In genomic region chr19:5139640-5140039, GRCm38 (mm10) we compare ENCODE assay signal across 9 mouse cellular contexts. TPM values are rescaled to one million over a fixed set of nuclear protein-coding genes. Genes with fewer than 3 reads are reported as not detected.
DNase-seq lines count a peak whose midpoint lies in the region; ATAC-seq and TF ChIP-seq lines count a peak whose summit lies in the region.
"Had no signal": no experiment of that assay in that cellular context is flagged by ENCODE, and none has a peak within 500 bp of the region (broad histone marks: within the 10 kb centered on the region; RNA-seq: fewer than 3 reads in every experiment).

No protein-coding gene starts in this region.

- no peaks in the 10 kb centered on the region for H3K9me3 ChIP-seq in forebrain, postnatal 0 days (ENCODE audit: low read length)
- H3K9me3 ChIP-seq in lung, embryonic 14.5 days (ENCODE audit: low read depth, low read length) = no peaks in the 10 kb centered on the region
- H3K9me3 ChIP-seq: heart, embryonic 13.5 days had no signal

- no peak overlapping the region for H3K4me2 ChIP-seq in forebrain, postnatal 0 days (ENCODE audit: low read depth)
- H3K4me2 ChIP-seq in lung, embryonic 14.5 days = no peak overlapping the region
- H3K4me2 ChIP-seq: heart, embryonic 13.5 days had no signal

- no peak overlapping the region for H3K9ac ChIP-seq in forebrain, postnatal 0 days
- no peak overlapping the region for H3K9ac ChIP-seq in lung, embryonic 14.5 days
- H3K9ac ChIP-seq: heart, embryonic 13.5 days had no signal

- no peaks in the 10 kb centered on the region for H3K27me3 ChIP-seq in forebrain, postnatal 0 days (ENCODE audit: insufficient read depth, low read length)
- no peaks in the 10 kb centered on the region for H3K27me3 ChIP-seq in lung, embryonic 14.5 days (ENCODE audit: insufficient read depth, low read length)
- H3K27me3 ChIP-seq: heart, embryonic 13.5 days had no signal

- peak; percentile 74 for TF ChIP-seq CTCF in forebrain, postnatal 0 days (IDR thresholded peaks at IDR 0.05; ENCODE audit: low read depth)
- TF ChIP-seq CTCF in lung, embryonic 14.5 days (IDR thresholded peaks at IDR 0.05; ENCODE audit: low read depth) = peak; percentile 74

- 3% methylated on average over 2 of the region's 2 CpGs for WGBS in forebrain, postnatal 0 days
- WGBS in lung, embryonic 14.5 days = 2% methylated on average over 2 of the region's 2 CpGs

- H3K36me3 ChIP-seq in forebrain, postnatal 0 days (ENCODE audit: insufficient read depth) = peaks cover 70% of the 10 kb centered on the region
- H3K36me3 ChIP-seq in lung, embryonic 14.5 days (ENCODE audit: insufficient read depth) = peaks cover 37% of the 10 kb centered on the region; the same call in 1 of the 2 replicates

- DNase-seq in 3T3-L1 (ENCODE audit: low read depth, low spot score) = peak; percentile 84
- DNase-seq in B cell, adult 2 months = peak; percentile 59 to 63
- DNase-seq in c-Kit-positive CD71-positive TER-119-positive erythroid progenitor cells, embryonic 14.5 days (ENCODE audit: low spot score) = peak; percentile 44
- DNase-seq in forebrain, postnatal 0 days = peak; percentile 79
- peak; percentile 62 to 81 for DNase-seq in kidney, postnatal 25 days
- peak; percentile 86 for DNase-seq in lung, embryonic 14.5 days
- DNase-seq in retina, postnatal 7 days (ENCODE audit: low read depth, low spot score) = peak; percentile 54

- H3K27ac ChIP-seq in forebrain, postnatal 0 days (ENCODE audit: low read depth, low read length) = no peak overlapping the region
- H3K27ac ChIP-seq in lung, embryonic 14.5 days (ENCODE audit: low read depth) = no peak overlapping the region
- H3K27ac ChIP-seq: heart, embryonic 13.5 days had no signal

- H3K4me3 ChIP-seq in forebrain, postnatal 0 days (ENCODE audit: low read depth, low read length) = no peak overlapping the region
- no peak overlapping the region for H3K4me3 ChIP-seq in lung, embryonic 14.5 days (ENCODE audit: low read depth, low read length)
- H3K4me3 ChIP-seq: heart, embryonic 13.5 days had no signal

- no peaks in the 10 kb centered on the region for H3K4me1 ChIP-seq in forebrain, postnatal 0 days (ENCODE audit: insufficient read depth)
- no peaks in the 10 kb centered on the region for H3K4me1 ChIP-seq in lung, embryonic 14.5 days (ENCODE audit: insufficient read depth)
- H3K4me1 ChIP-seq: heart, embryonic 13.5 days had no signal

- ATAC-seq in forebrain, postnatal 0 days = peak; percentile 60
- 0 out of 2 replicates have a peak, but pooled peaks have one; percentile 21 for ATAC-seq in lung, embryonic 14.5 days (ENCODE audit: insufficient read depth)
- no peak for ATAC-seq in granulocyte monocyte progenitor cell, adult 5-6 weeks (replicated peaks; ENCODE audit: poor library complexity, severe bottlenecking)

RNA-seq across cellular contexts. Expression of gene Klc2, which starts 21.3 kb away (rescaled TPM):
- total RNA-seq in forebrain, postnatal 0 days (2014; rRNA removed) = 138 and 146 TPM in 2 replicates
- 54.5 and 58.6 TPM in 2 replicates for polyA plus RNA-seq in forebrain, postnatal 0 days (2015; fragmentation: Nextera tagmentation; extraction: Ambion mirVana)
- polyA plus RNA-seq in lung, embryonic 14.5 days (2014; fragmentation: Nextera tagmentation; extraction: Ambion mirVana) = 20.4 and 24.8 TPM in 2 replicates
- total RNA-seq in granulocyte monocyte progenitor cell, adult 5-6 weeks (2014; fragmentation: Nextera tagmentation) = 6.1 and 10.9 TPM in 2 replicates
- total RNA-seq in granulocyte monocyte progenitor cell, adult 5-6 weeks (2017) = 3.0 and 3.9 TPM in 2 replicates

RNA-seq across cellular contexts. Expression of gene Rab1b, which starts 32.8 kb away (rescaled TPM):
- 219 and 231 TPM in 2 replicates for total RNA-seq in forebrain, postnatal 0 days (2014; rRNA removed)
- polyA plus RNA-seq in forebrain, postnatal 0 days (2015; fragmentation: Nextera tagmentation; extraction: Ambion mirVana) = 249 and 288 TPM in 2 replicates
- polyA plus RNA-seq in lung, embryonic 14.5 days (2014; fragmentation: Nextera tagmentation; extraction: Ambion mirVana) = 278 and 289 TPM in 2 replicates
- total RNA-seq in granulocyte monocyte progenitor cell, adult 5-6 weeks (2014; fragmentation: Nextera tagmentation) = 99.2 and 105 TPM in 2 replicates
- 100 and 101 TPM in 2 replicates for total RNA-seq in granulocyte monocyte progenitor cell, adult 5-6 weeks (2017)

RNA-seq across cellular contexts. Expression of gene Cnih2, which starts 41.3 kb away (rescaled TPM):
- 567 and 663 TPM in 2 replicates for total RNA-seq in forebrain, postnatal 0 days (2014; rRNA removed)
- 563 and 604 TPM in 2 replicates for polyA plus RNA-seq in forebrain, postnatal 0 days (2015; fragmentation: Nextera tagmentation; extraction: Ambion mirVana)
- polyA plus RNA-seq in lung, embryonic 14.5 days (2014; fragmentation: Nextera tagmentation; extraction: Ambion mirVana) = 14.8 and 15.3 TPM in 2 replicates
- total RNA-seq in granulocyte monocyte progenitor cell, adult 5-6 weeks (2014; fragmentation: Nextera tagmentation) = not detected in 2 replicates
- not detected in 2 replicates for total RNA-seq in granulocyte monocyte progenitor cell, adult 5-6 weeks (2017)

RNA-seq across cellular contexts. Expression of gene Yif1a, which starts 51.3 kb away (rescaled TPM):
- total RNA-seq in forebrain, postnatal 0 days (2014; rRNA removed) = 44.6 and 54.9 TPM in 2 replicates
- 50.5 and 59.9 TPM in 2 replicates for polyA plus RNA-seq in forebrain, postnatal 0 days (2015; fragmentation: Nextera tagmentation; extraction: Ambion mirVana)
- polyA plus RNA-seq in lung, embryonic 14.5 days (2014; fragmentation: Nextera tagmentation; extraction: Ambion mirVana) = 99.2 and 105 TPM in 2 replicates
- total RNA-seq in granulocyte monocyte progenitor cell, adult 5-6 weeks (2014; fragmentation: Nextera tagmentation) = 37.3 and 51.9 TPM in 2 replicates
- total RNA-seq in granulocyte monocyte progenitor cell, adult 5-6 weeks (2017) = 14.6 and 17.2 TPM in 2 replicates

RNA-seq across cellular contexts. Expression of gene Tmem151a, which starts 54.3 kb away (rescaled TPM):
- total RNA-seq in forebrain, postnatal 0 days (2014; rRNA removed) = 22.6 and 37.0 TPM in 2 replicates
- polyA plus RNA-seq in forebrain, postnatal 0 days (2015; fragmentation: Nextera tagmentation; extraction: Ambion mirVana) = 40.6 and 46.2 TPM in 2 replicates
- 3.1 and 4.4 TPM in 2 replicates for polyA plus RNA-seq in lung, embryonic 14.5 days (2014; fragmentation: Nextera tagmentation; extraction: Ambion mirVana)
- 5.1 TPM in 1 of 2 replicates, not detected in the other for total RNA-seq in granulocyte monocyte progenitor cell, adult 5-6 weeks (2014; fragmentation: Nextera tagmentation)
- 0.62 TPM in 1 of 2 replicates, not detected in the other for total RNA-seq in granulocyte monocyte progenitor cell, adult 5-6 weeks (2017)

Comparison
In these comparisons a context has a peak if more than half of its experiments do, and no peak if none do; other contexts are left out.
1. RNA of gene Klc2, which starts 21.3 kb away (total RNA-seq): 138 to 146 TPM in forebrain, postnatal 0 days; 3.0 to 10.9 TPM in granulocyte monocyte progenitor cell, adult 5-6 weeks; every median in the first group is over 10 times any median in the second.
2. RNA of gene Cnih2, which starts 41.3 kb away (total RNA-seq): 567 to 663 TPM in forebrain, postnatal 0 days; not detected in granulocyte monocyte progenitor cell, adult 5-6 weeks; every median in the first group is over 100 times any median in the second.
3. Peak in every context shown above with its lines, with median percentiles within 50 percentile points of each other: DNase-seq.